Mouse (Mus musculus): ENCODE measurements around the gene Tmem150a. TPM values are rescaled to one million over a fixed set of nuclear protein-coding genes. Genes with fewer than 3 reads are reported as not detected.

The Tmem150a gene
- polyA plus RNA-seq, 1 experiment from 2014 or later = 9.3 TPM

DNA sequence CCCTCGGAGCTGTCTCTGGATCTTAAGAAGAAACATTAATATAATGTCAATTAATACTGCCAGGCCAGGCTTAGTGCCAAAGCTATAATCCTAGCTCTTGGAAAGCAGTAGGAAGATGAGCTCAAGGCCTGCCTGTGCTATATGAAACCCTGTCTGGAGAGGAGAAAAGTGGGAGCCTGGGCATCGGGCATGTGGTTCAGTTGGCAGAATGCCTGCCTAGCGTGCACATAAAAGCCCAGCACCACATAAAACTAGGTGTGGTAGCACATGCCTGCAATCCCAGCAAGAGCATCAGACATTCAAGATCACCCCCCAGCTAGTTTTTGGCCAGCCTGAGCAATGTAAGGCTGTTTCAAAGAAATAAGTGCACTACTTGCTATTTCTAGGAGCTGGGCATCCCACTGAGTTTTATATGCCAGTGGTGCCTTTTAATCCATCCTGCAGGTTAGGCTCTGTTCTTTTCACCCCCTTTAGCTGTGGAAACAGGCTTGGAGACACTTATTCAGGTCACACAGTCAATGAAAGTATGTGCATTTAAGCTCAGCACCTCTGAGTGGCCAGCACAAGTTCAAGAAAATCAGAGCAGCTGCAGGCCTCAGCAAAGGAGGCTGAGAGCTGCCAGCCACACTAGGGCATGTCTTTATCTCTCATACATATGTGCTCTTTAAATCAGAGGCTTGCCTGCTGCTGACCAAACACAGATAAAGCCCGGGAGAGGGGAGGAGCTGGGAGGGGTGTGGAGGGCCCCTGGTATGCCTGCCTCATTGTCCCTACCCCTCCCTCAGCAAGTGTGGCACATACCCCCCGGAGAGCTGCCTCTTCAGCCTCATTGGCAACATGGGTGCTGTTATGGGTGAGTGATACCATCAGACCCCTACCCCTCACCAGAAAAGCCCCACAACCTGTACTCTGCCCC is 2.2 kb downstream of the Tmem150a start:
- ATAC-seq (ENCODE audit: insufficient read depth, low FRiP score, low TSS enrichment) (no peak), DNase-seq (ENCODE audit: low spot score) (no peak)
- Histone ChIP-seq H3K27ac (ENCODE audit: low read depth, low read length) (no peak overlapping the region), H3K27me3 (ENCODE audit: control insufficient read depth, insufficient read depth, low read length) (no peaks in the 10 kb centered on the region), H3K9me3 (ENCODE audit: control insufficient read depth, low read length) (no peaks in the 10 kb centered on the region), H3K4me1 (ENCODE audit: control insufficient read depth, insufficient read depth, low read length) (peaks cover 8% of the 10 kb centered on the region), H3K9ac (ENCODE audit: low read length) (no peak overlapping the region), H3K4me2 (ENCODE audit: low read depth) (no peak overlapping the region), H3K4me3 (ENCODE audit: low read depth, low read length) (no peak overlapping the region), H3K36me3 (ENCODE audit: control insufficient read depth, insufficient read depth, low read length) (peaks cover 4% of the 10 kb centered on the region; the same call in 1 of the 2 replicates)
- 86% methylated on average over 5 of the region's 5 CpGs for WGBS

- H3K4me3 ChIP-seq (ENCODE audit: low read depth, low read length) = no peak overlapping the region
- WGBS = 92% methylated on average over 10 of the region's 10 CpGs
- no peaks in the 10 kb centered on the region for H3K27me3 ChIP-seq (ENCODE audit: control insufficient read depth, insufficient read depth, low read length)
- no peaks in the 10 kb centered on the region for H3K9me3 ChIP-seq (ENCODE audit: control insufficient read depth, low read length)
- ATAC-seq (ENCODE audit: insufficient read depth, low FRiP score, low TSS enrichment) (no peak), DNase-seq (ENCODE audit: low spot score) (no peak)
- no peak overlapping the region for H3K9ac ChIP-seq (ENCODE audit: low read length)
- peaks cover 4% of the 10 kb centered on the region; the same call in 1 of the 2 replicates for H3K36me3 ChIP-seq (ENCODE audit: control insufficient read depth, insufficient read depth, low read length)
- H3K27ac ChIP-seq (ENCODE audit: low read depth, low read length) = no peak overlapping the region
- H3K4me2 ChIP-seq (ENCODE audit: low read depth) = no peak overlapping the region
- H3K4me1 ChIP-seq (ENCODE audit: control insufficient read depth, insufficient read depth, low read length) = peaks cover 8% of the 10 kb centered on the region
Observed at GRCm38 (mm10) chr6:72358086-72358764, 3.0 kb downstream of the Tmem150a start.

DNA sequence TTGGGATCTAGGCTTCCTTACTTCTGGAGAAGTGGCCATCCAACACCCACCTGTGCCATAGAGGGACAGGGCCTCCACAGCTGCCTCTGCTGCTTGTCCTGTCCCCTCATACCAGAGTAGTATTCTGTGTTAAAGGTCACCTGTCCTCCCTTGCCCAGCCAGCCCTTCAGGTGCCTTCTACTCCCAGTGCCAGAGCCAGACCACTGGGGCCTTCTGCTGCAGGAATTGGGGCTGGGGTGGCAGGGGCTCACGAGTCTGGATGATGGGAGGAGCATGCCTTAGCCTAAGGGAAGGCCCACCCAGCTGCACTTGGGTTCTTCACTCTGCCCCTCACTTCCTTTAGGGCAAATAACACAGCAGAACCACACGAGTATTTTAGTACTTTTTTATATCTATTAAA is 4.1 kb downstream of the Tmem150a start:
- H3K9me3 ChIP-seq (ENCODE audit: control insufficient read depth, low read length) = no peaks in the 10 kb centered on the region
- peaks cover 4% of the 10 kb centered on the region; the same call in 1 of the 2 replicates for H3K36me3 ChIP-seq (ENCODE audit: control insufficient read depth, insufficient read depth, low read length)
- H3K27me3 ChIP-seq (ENCODE audit: control insufficient read depth, insufficient read depth, low read length) = no peaks in the 10 kb centered on the region
- no peak overlapping the region for H3K4me2 ChIP-seq (ENCODE audit: low read depth)
- H3K4me3 ChIP-seq (ENCODE audit: low read depth, low read length) = no peak overlapping the region
- WGBS = 75% methylated on average over 2 of the region's 2 CpGs
- no peak overlapping the region for H3K27ac ChIP-seq (ENCODE audit: low read depth, low read length)
- ATAC-seq (ENCODE audit: insufficient read depth, low FRiP score, low TSS enrichment) = no peak
- no peak overlapping the region for H3K9ac ChIP-seq (ENCODE audit: low read length)
- no peak for DNase-seq (ENCODE audit: low spot score)
- peaks cover 8% of the 10 kb centered on the region for H3K4me1 ChIP-seq (ENCODE audit: control insufficient read depth, insufficient read depth, low read length)

GRCm38 (mm10) chr6:72359891-72360598 is 4.8 kb downstream of the Tmem150a start:
- Histone ChIP-seq H3K27ac (ENCODE audit: low read depth, low read length) (no peak overlapping the region), H3K4me3 (ENCODE audit: low read depth, low read length) (no peak overlapping the region), H3K4me2 (ENCODE audit: low read depth) (no peak overlapping the region), H3K9me3 (ENCODE audit: control insufficient read depth, low read length) (no peaks in the 10 kb centered on the region), H3K36me3 (ENCODE audit: control insufficient read depth, insufficient read depth, low read length) (peaks cover 4% of the 10 kb centered on the region; the same call in 1 of the 2 replicates), H3K9ac (ENCODE audit: low read length) (no peak overlapping the region), H3K4me1 (ENCODE audit: control insufficient read depth, insufficient read depth, low read length) (peaks cover 3% of the 10 kb centered on the region), H3K27me3 (ENCODE audit: control insufficient read depth, insufficient read depth, low read length) (no peaks in the 10 kb centered on the region)
- 86% methylated on average over 11 of the region's 11 CpGs for WGBS
- ATAC-seq (ENCODE audit: insufficient read depth, low FRiP score, low TSS enrichment) (no peak), DNase-seq (ENCODE audit: low spot score) (no peak)

- H3K27ac ChIP-seq (ENCODE audit: low read depth, low read length) = no peak overlapping the region
- H3K4me1 ChIP-seq (ENCODE audit: control insufficient read depth, insufficient read depth, low read length) = peaks cover 3% of the 10 kb centered on the region
- no peaks in the 10 kb centered on the region for H3K27me3 ChIP-seq (ENCODE audit: control insufficient read depth, insufficient read depth, low read length)
- peaks cover 4% of the 10 kb centered on the region; the same call in 1 of the 2 replicates for H3K36me3 ChIP-seq (ENCODE audit: control insufficient read depth, insufficient read depth, low read length)
- no peak overlapping the region for H3K4me2 ChIP-seq (ENCODE audit: low read depth)
- no peak overlapping the region for H3K9ac ChIP-seq (ENCODE audit: low read length)
- DNase-seq (ENCODE audit: low spot score) (no peak), ATAC-seq (ENCODE audit: insufficient read depth, low FRiP score, low TSS enrichment) (no peak)
- WGBS = 83% methylated on average over 7 of the region's 7 CpGs
- H3K4me3 ChIP-seq (ENCODE audit: low read depth, low read length) = no peak overlapping the region
- no peaks in the 10 kb centered on the region for H3K9me3 ChIP-seq (ENCODE audit: control insufficient read depth, low read length)
Observed at GRCm38 (mm10) chr6:72360599-72360935, 5.3 kb downstream of the Tmem150a start.

GRCm38 (mm10) chr6:72361121-72361551 is 5.9 kb downstream of the Tmem150a start:
- WGBS = 70% methylated on average over 5 of the region's 5 CpGs
- Histone ChIP-seq H3K9me3 (ENCODE audit: control insufficient read depth, low read length) (no peaks in the 10 kb centered on the region), H3K27me3 (ENCODE audit: control insufficient read depth, insufficient read depth, low read length) (no peaks in the 10 kb centered on the region), H3K36me3 (ENCODE audit: control insufficient read depth, insufficient read depth, low read length) (peaks cover 4% of the 10 kb centered on the region; the same call in 1 of the 2 replicates), H3K4me1 (ENCODE audit: control insufficient read depth, insufficient read depth, low read length) (peaks cover 3% of the 10 kb centered on the region), H3K9ac (ENCODE audit: low read length) (peak overlapping the region; percentile 73), H3K4me2 (ENCODE audit: low read depth) (peak overlapping the region; percentile 85; the same call in 1 of the 2 replicates), H3K27ac (ENCODE audit: low read depth, low read length) (no peak overlapping the region), H3K4me3 (ENCODE audit: low read depth, low read length) (peak overlapping the region; percentile 85)
- ATAC-seq (ENCODE audit: insufficient read depth, low FRiP score, low TSS enrichment) = no peak
- no peak for DNase-seq (ENCODE audit: low spot score)

DNA sequence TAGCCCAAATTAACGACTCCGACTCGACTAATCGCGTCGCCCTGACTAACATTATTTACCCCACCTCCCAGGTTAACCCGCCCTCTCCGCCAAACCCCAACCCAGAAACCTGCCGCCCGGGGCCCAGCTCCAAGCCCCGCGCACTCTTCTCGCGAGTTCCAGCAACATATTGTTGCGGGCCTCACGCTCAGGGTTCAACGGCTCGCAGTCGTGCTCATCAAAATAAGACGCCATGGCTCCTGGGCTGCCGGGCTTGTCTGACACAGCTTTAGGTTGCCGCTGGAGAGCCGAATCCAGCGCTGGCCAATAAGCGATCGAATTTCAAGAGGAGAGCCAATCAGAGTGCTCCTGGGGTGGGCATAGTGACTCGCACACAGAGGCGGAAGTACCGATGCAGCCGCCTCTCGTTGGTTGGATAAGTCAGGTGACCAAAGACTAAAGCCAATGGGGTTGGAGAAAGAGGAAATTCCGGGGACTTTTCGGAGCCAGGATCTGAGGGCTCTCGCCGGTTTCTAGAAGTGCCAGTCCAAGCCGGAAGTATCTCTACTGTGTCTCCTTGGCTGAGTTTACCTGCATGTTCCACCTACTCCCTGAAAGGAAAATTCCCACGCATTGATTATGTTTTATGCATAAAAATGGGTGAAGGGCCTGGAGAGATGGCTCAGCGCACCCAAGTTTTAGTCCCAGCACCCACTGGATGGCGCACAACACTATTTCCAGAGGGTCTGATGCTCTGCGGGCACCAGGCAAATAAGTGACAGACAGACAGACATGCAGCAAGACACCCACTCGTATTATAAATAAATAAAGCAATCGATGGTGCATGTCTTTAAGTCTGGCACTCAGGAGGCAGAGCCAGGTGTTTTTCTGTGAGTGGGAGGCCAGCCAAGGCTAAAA is 7.1 kb downstream of the Tmem150a start:
- DNase-seq (ENCODE audit: low spot score) = peak; percentile 93
- Histone ChIP-seq H3K9ac (ENCODE audit: low read length) (peak overlapping the region; percentile 73), H3K36me3 (ENCODE audit: control insufficient read depth, insufficient read depth, low read length) (peaks cover 4% of the 10 kb centered on the region; the same call in 1 of the 2 replicates), H3K9me3 (ENCODE audit: control insufficient read depth, low read length) (no peaks in the 10 kb centered on the region), H3K27ac (ENCODE audit: low read depth, low read length) (no peak overlapping the region; the same call in 1 of the 2 replicates), H3K27me3 (ENCODE audit: control insufficient read depth, insufficient read depth, low read length) (no peaks in the 10 kb centered on the region), H3K4me3 (ENCODE audit: low read depth, low read length) (peak overlapping the region; percentile 85), H3K4me2 (ENCODE audit: low read depth) (peak overlapping the region; percentile 85), H3K4me1 (ENCODE audit: control insufficient read depth, insufficient read depth, low read length) (peaks cover 3% of the 10 kb centered on the region)
- peak; percentile 99 for ATAC-seq (ENCODE audit: insufficient read depth, low FRiP score, low TSS enrichment)
- WGBS = 1% methylated on average over 42 of the region's 42 CpGs

DNA sequence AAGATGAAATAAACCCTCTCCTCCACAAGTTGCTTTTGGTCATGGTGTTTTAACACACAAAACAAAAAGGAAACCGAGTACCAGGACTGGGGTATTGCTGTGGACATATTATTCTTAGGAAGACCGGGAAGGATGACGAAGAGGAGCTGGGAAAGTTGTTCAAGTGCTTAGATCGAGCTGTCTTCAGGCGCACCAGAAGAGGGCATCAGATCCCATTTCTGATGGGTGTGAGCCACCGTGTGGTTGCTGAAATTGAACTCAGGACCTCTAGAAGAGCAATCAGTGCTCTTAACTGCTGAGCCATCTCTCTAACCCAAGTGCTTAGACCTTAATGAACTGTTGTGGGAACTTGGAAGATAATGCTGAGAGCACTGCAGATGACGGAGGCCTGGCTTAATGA is 8.8 kb downstream of the Tmem150a start:
- WGBS = 51% methylated on average over 7 of the region's 7 CpGs
- Histone ChIP-seq H3K4me3 (ENCODE audit: low read depth, low read length) (no peak overlapping the region), H3K4me1 (ENCODE audit: control insufficient read depth, insufficient read depth, low read length) (peaks cover 3% of the 10 kb centered on the region), H3K4me2 (ENCODE audit: low read depth) (no peak overlapping the region), H3K9ac (ENCODE audit: low read length) (no peak overlapping the region), H3K27me3 (ENCODE audit: control insufficient read depth, insufficient read depth, low read length) (no peaks in the 10 kb centered on the region), H3K36me3 (ENCODE audit: control insufficient read depth, insufficient read depth, low read length) (0 out of 2 replicates have a peak, but pooled peaks cover 2% of the 10 kb centered on the region), H3K27ac (ENCODE audit: low read depth, low read length) (no peak overlapping the region), H3K9me3 (ENCODE audit: control insufficient read depth, low read length) (no peaks in the 10 kb centered on the region)
- DNase-seq (ENCODE audit: low spot score) (no peak), ATAC-seq (ENCODE audit: insufficient read depth, low FRiP score, low TSS enrichment) (no peak)
